Mouse (Mus musculus) T-helper 2 cell (primary cell): Measurements from ENCODE around the gene Acot1.
"Not testable (repeated sequence)": the region's sequence is repeated elsewhere in the genome, so short reads cannot be mapped to it uniquely, and the experiment has no call there.

Source experiments
- in situ Hi-C: fragments of 300-600 bp; cut with MboI, MseI; formaldehyde crosslinking; loops from one replicate; pipeline ENCODE4 v1.15.1; 2025; ENCODE audit warnings: high pct_unique_total_duplicates

Acot1 gene

GRCm38 (mm10) chr12:84020528-84020927, 11.2 kb downstream of the Acot1 start:
- in situ Hi-C loops, result not testable (repeated sequence)

GRCm38 (mm10) chr12:84022266-84022665, 13.0 kb downstream of the Acot1 start:
- in situ Hi-C loops, result not testable (repeated sequence)

- in situ Hi-C loops, result no loop called here
These were observed 13.9 kb downstream of the Acot1 start for GRCm38 (mm10) chr12:84023052-84023745.

GRCm38 (mm10) chr12:84025888-84026287, 16.6 kb downstream of the Acot1 start:
- in situ Hi-C loops, result no loop called here

- in situ Hi-C loops, result not testable (repeated sequence)
These were observed 19.0 kb downstream of the Acot1 start for GRCm38 (mm10) chr12:84028328-84028727.

- in situ Hi-C loops, result not testable (repeated sequence)
These were observed 19.8 kb downstream of the Acot1 start for GRCm38 (mm10) chr12:84029043-84029442.

- in situ Hi-C loops, result no loop called here
These were observed 21.5 kb downstream of the Acot1 start for GRCm38 (mm10) chr12:84030659-84031332.

- in situ Hi-C loops, result no loop called here
These were observed 23.6 kb downstream of the Acot1 start for GRCm38 (mm10) chr12:84032854-84033253.

- in situ Hi-C loops, result not testable (repeated sequence)
These were observed 24.0 kb downstream of the Acot1 start for GRCm38 (mm10) chr12:84033302-84033701.

GRCm38 (mm10) chr12:84034108-84034507, 24.8 kb downstream of the Acot1 start:
- in situ Hi-C loops, result no loop called here

GRCm38 (mm10) chr12:84038241-84038640, 29.0 kb downstream of the Acot1 start, which contains the start of gene Acot4:
Acot4 (plus strand) TSS chr12:84038379.
- in situ Hi-C loops, result not testable (repeated sequence)

GRCm38 (mm10) chr12:84038691-84039111, 29.4 kb downstream of the Acot1 start, which contains the start of gene Gm49366:
Gm49366 (plus strand) TSS chr12:84038935.
- in situ Hi-C loops, result not testable (repeated sequence)

GRCm38 (mm10) chr12:84042248-84042647, 33.0 kb downstream of the Acot1 start:
- in situ Hi-C loops, result no loop called here

GRCm38 (mm10) chr12:84044045-84044444, 34.8 kb downstream of the Acot1 start:
- in situ Hi-C loops, result no loop called here

GRCm38 (mm10) chr12:84046906-84047305, 37.6 kb downstream of the Acot1 start:
- in situ Hi-C loops, result no loop called here

- in situ Hi-C loops, result not testable (repeated sequence)
These were observed 41.5 kb downstream of the Acot1 start for GRCm38 (mm10) chr12:84050744-84051143.

- in situ Hi-C loops, result no loop called here
These were observed 42.7 kb downstream of the Acot1 start, which contains the start of gene Acot3 for GRCm38 (mm10) chr12:84051937-84052474. Acot3 (plus strand) TSS chr12:84052144.

- in situ Hi-C loops, result no loop called here
These were observed 43.3 kb downstream of the Acot1 start for GRCm38 (mm10) chr12:84052609-84053008.

GRCm38 (mm10) chr12:84053173-84053572, 43.9 kb downstream of the Acot1 start:
- in situ Hi-C loops, result no loop called here

- in situ Hi-C loops, result no loop called here
These were observed 44.5 kb downstream of the Acot1 start for GRCm38 (mm10) chr12:84053679-84054391.

GRCm38 (mm10) chr12:84060946-84061345, 51.7 kb downstream of the Acot1 start:
- in situ Hi-C loops, result loop anchor here (5.0 kb wide), 1 partner anchor 89 kb away; no protein-coding TSS in a partner anchor

GRCm38 (mm10) chr12:84062336-84062735, 53.0 kb downstream of the Acot1 start:
- in situ Hi-C loops, result loop anchor here (5.0 kb wide), 1 partner anchor 90 kb away; no protein-coding TSS in a partner anchor
